Mouse (Mus musculus) CH12.LX (cell line): Measurements from ENCODE around the gene Atp5l. TPM values are rescaled to one million over a fixed set of nuclear protein-coding genes. Genes with fewer than 3 reads are reported as not detected.

Experiments used
- DNase-seq: peaks from one replicate; pipeline ENCODE4 v3.0.0-alpha.2; 2013; ENCODE audit errors: extremely low read depth
- H3K27ac ChIP-seq: 2 replicates; pipeline ENCODE4 v1.5.1; 2012; ENCODE audit warnings: low read depth, mild to moderate bottlenecking, control low read depth, moderate library complexity; ENCODE audit not compliant: insufficient read depth
- H3K27me3 ChIP-seq: replicated peaks from 2 replicates; pipeline ENCODE3; 2012; ENCODE audit warnings: inconsistent platforms
- H3K36me3 ChIP-seq, 2 experiments: replicated peaks in 1 of 2; 2 replicates each; pipeline versions ENCODE3 to v1.6.1; 2012; ENCODE audit warnings: inconsistent platforms in 1 of 2, low read length in 1 of 2, mild to moderate bottlenecking in 1 of 2, mixed read lengths in 1 of 2, moderate library complexity in 1 of 2; ENCODE audit not compliant: control insufficient read depth in 1 of 2, insufficient read depth in 1 of 2
- H3K4me1 ChIP-seq, 2 experiments: 2 replicates each; pipeline ENCODE4 v1.6.1; 2012; ENCODE audit warnings: inconsistent platforms in 1 of 2, moderate library complexity in 1 of 2; ENCODE audit not compliant: insufficient read depth in 2 of 2, control insufficient read depth in 1 of 2
- H3K4me2 ChIP-seq: 2 replicates; pipeline ENCODE4 v1.6.1; 2012; ENCODE audit warnings: low read depth, mild to moderate bottlenecking, control low read depth; ENCODE audit not compliant: poor library complexity, insufficient read depth, severe bottlenecking
- H3K4me3 ChIP-seq, 3 experiments: fragments of 150-350 bp in 1 of 3; sonication (generic) in 1 of 3; replicated peaks in 1 of 3; 2 replicates each; pipeline versions ENCODE3 to v1.5.1; 2011 to 2012; ENCODE audit warnings: low read depth in 2 of 3, low read length in 2 of 3, mild to moderate bottlenecking in 2 of 3, moderate library complexity in 2 of 3, control low read depth in 1 of 3, improper control_type of control experiment in 1 of 3, inconsistent platforms in 1 of 3, mixed read lengths in 1 of 3; ENCODE audit not compliant: poor library complexity in 1 of 3
- H3K79me2 ChIP-seq: replicated peaks from 2 replicates; pipeline ENCODE4 v1.6.1; 2012; ENCODE audit warnings: mild to moderate bottlenecking, moderate library complexity; ENCODE audit not compliant: control insufficient read depth, poor library complexity, insufficient read depth, severe bottlenecking; ENCODE audit errors: extremely low read depth
- H3K9ac ChIP-seq: 2 replicates; pipeline ENCODE4 v1.6.1; 2012; ENCODE audit warnings: low read depth, mild to moderate bottlenecking, control low read depth, moderate library complexity; ENCODE audit not compliant: insufficient read depth
- H3K9me3 ChIP-seq: replicated peaks from 2 replicates; pipeline ENCODE3; 2012; ENCODE audit warnings: low read length, inconsistent platforms, mixed read lengths
- E2F4 ChIP-seq: IDR thresholded peaks from 2 replicates; pipeline ENCODE4 v1.6.1; 2011; ENCODE audit warnings: low read depth, low read length, improper control_type of control experiment; ENCODE audit not compliant: insufficient replicate concordance
- EP300 ChIP-seq: IDR thresholded peaks from 2 replicates; pipeline ENCODE4 v1.6.1; 2011; ENCODE audit warnings: low read length, improper control_type of control experiment
- ETS1 ChIP-seq: conservative IDR thresholded peaks from 2 replicates; pipeline ENCODE4 v1.6.1; 2012; ENCODE audit warnings: low read depth, mild to moderate bottlenecking, inconsistent platforms, low read length, improper control_type of control experiment, moderate library complexity
- GABPA ChIP-seq: IDR thresholded peaks from 2 replicates; pipeline ENCODE4 v1.6.1; 2012; ENCODE audit warnings: low read depth, low read length, improper control_type of control experiment, inconsistent platforms; ENCODE audit not compliant: insufficient replicate concordance
- HCFC1 ChIP-seq: IDR thresholded peaks from 2 replicates; pipeline ENCODE4 v1.6.1; 2012; ENCODE audit warnings: low read depth, mild to moderate bottlenecking, inconsistent platforms, low read length, improper control_type of control experiment
- IRF4 ChIP-seq: IDR thresholded peaks from 2 replicates; pipeline ENCODE4 v1.6.1; 2014; ENCODE audit warnings: low read depth, mild to moderate bottlenecking, inconsistent platforms, low read length, improper control_type of control experiment
- JUN ChIP-seq: IDR thresholded peaks from 2 replicates; pipeline ENCODE4 v1.6.1; 2011; ENCODE audit warnings: low read depth, mild to moderate bottlenecking, low read length, improper control_type of control experiment, moderate library complexity; ENCODE audit not compliant: insufficient read depth
- JUND ChIP-seq: conservative IDR thresholded peaks from 2 replicates; pipeline ENCODE4 v1.6.1; 2011; ENCODE audit warnings: low read depth, low read length, improper control_type of control experiment
- KAT2A ChIP-seq: IDR thresholded peaks from 2 replicates; pipeline ENCODE4 v1.6.1; 2012; ENCODE audit warnings: low read length, improper control_type of control experiment, inconsistent platforms; ENCODE audit not compliant: insufficient replicate concordance
- MAFK ChIP-seq: IDR thresholded peaks from 2 replicates; pipeline ENCODE4 v1.6.1; 2011; ENCODE audit warnings: low read length, improper control_type of control experiment; ENCODE audit not compliant: insufficient replicate concordance
- MAX ChIP-seq: IDR thresholded peaks from 2 replicates; pipeline ENCODE4 v1.6.1; 2011; ENCODE audit warnings: low read length, improper control_type of control experiment
- MAZ ChIP-seq: IDR thresholded peaks from 2 replicates; pipeline ENCODE4 v1.6.1; 2012; ENCODE audit warnings: low read depth, mild to moderate bottlenecking, inconsistent platforms, low read length, improper control_type of control experiment, moderate library complexity
- MEF2A ChIP-seq: IDR thresholded peaks from 2 replicates; pipeline ENCODE4 v1.6.1; 2014; ENCODE audit warnings: low read depth, mild to moderate bottlenecking, inconsistent platforms, low read length, improper control_type of control experiment, borderline replicate concordance
- MYC ChIP-seq: IDR thresholded peaks from 2 replicates; pipeline ENCODE4 v1.6.1; 2011; ENCODE audit warnings: low read depth, mild to moderate bottlenecking, improper control_type of control experiment, low read length
- NELFE ChIP-seq: IDR thresholded peaks from 2 replicates; pipeline ENCODE4 v1.6.1; 2011; ENCODE audit warnings: low read depth, low read length, improper control_type of control experiment
- PAX5 ChIP-seq: IDR thresholded peaks from 2 replicates; pipeline ENCODE4 v1.6.1; 2012; ENCODE audit warnings: low read length, inconsistent platforms, mixed read lengths
- POLR2A ChIP-seq: IDR thresholded peaks from 2 replicates; pipeline ENCODE4 v1.6.1; 2011; ENCODE audit warnings: low read depth, mild to moderate bottlenecking, improper control_type of control experiment, low read length
- POLR2AphosphoS2 ChIP-seq: IDR thresholded peaks from 2 replicates; pipeline ENCODE4 v1.6.1; 2011; ENCODE audit warnings: low read depth, low read length, improper control_type of control experiment
- RAD21 ChIP-seq: IDR thresholded peaks from 2 replicates; pipeline ENCODE4 v1.6.1; 2011; ENCODE audit warnings: low read depth, mild to moderate bottlenecking, low read length, improper control_type of control experiment, moderate library complexity
- RCOR1 ChIP-seq: conservative IDR thresholded peaks from 2 replicates; pipeline ENCODE4 v1.6.1; 2012; ENCODE audit warnings: low read depth, mild to moderate bottlenecking, inconsistent platforms, low read length, improper control_type of control experiment
- SIN3A ChIP-seq: IDR thresholded peaks from 2 replicates; pipeline ENCODE4 v1.6.1; 2012; ENCODE audit warnings: low read length, improper control_type of control experiment, inconsistent platforms
- SMC3 ChIP-seq: IDR thresholded peaks from 2 replicates; pipeline ENCODE4 v1.6.1; 2011; ENCODE audit warnings: low read depth, low read length, improper control_type of control experiment
- TBP ChIP-seq: conservative IDR thresholded peaks from 2 replicates; pipeline ENCODE4 v1.6.1; 2011; ENCODE audit warnings: low read depth, low read length, improper control_type of control experiment
- USF2 ChIP-seq: conservative IDR thresholded peaks from 2 replicates; pipeline ENCODE4 v1.6.1; 2011; ENCODE audit warnings: low read depth, low read length, improper control_type of control experiment
- ZC3H11A ChIP-seq: IDR thresholded peaks from 2 replicates; pipeline ENCODE4 v1.6.1; 2012; ENCODE audit warnings: low read depth, mild to moderate bottlenecking, inconsistent platforms, low read length, improper control_type of control experiment
- ZKSCAN1 ChIP-seq: IDR thresholded peaks from 2 replicates; pipeline ENCODE4 v1.6.1; 2012; ENCODE audit warnings: low read depth, inconsistent platforms, low read length, improper control_type of control experiment, borderline replicate concordance
- ZMIZ1 ChIP-seq: IDR thresholded peaks from 2 replicates; pipeline ENCODE4 v1.6.1; 2012; ENCODE audit warnings: low read depth, mild to moderate bottlenecking, inconsistent platforms, low read length, improper control_type of control experiment
- ZNF384 ChIP-seq: IDR thresholded peaks from 2 replicates; pipeline ENCODE4 v1.6.1; 2012; ENCODE audit warnings: low read depth, low read length, improper control_type of control experiment, inconsistent platforms
- dilution Hi-C: fragments of 300-500 bp; cut with MboI; formaldehyde crosslinking; loops from 2 replicates; pipeline ENCODE4 v1.14.3; 2020; ENCODE audit warnings: low sequenced_read_pairs; ENCODE audit not compliant: extremely low pct_unique_long_range_greater_than_20kb, extremely low pct_ligation_motif_present
- in situ Hi-C: fragments of 300-500 bp; cut with MboI; formaldehyde crosslinking; loops from 3 replicates; pipeline ENCODE4 v1.14.3; 2019; ENCODE audit warnings: low sequenced_read_pairs, low pct_ligation_motif_present, low pct_unique_long_range_greater_than_20kb, mixed read lengths
- polyA plus RNA-seq: library from polyadenylated mRNA; unstranded; fragments of >175 nt; gene quantifications from 2 replicates; pipeline ENCODE4 v1.2.1, GENCODE M21; 2012; ENCODE audit warnings: low read depth; ENCODE audit not compliant: insufficient read length
- total RNA-seq, 2 experiments: library from RNA; depleted of rRNA; stranded (reverse); fragments of 300-350 nt in 1 of 2; fragments of >200 nt in 1 of 2; gene quantifications; 2 replicates each; pipeline ENCODE4 v1.2.3; 2012 to 2014

Gene Atp5l
- total and polyA plus RNA-seq, 3 experiments, result 277 to 720 (median 490) TPM

GRCm38 (mm10) chr9:44965833-44966466, 45.4 kb upstream of the Atp5l start:
- dilution Hi-C loops, result no loop called here

GRCm38 (mm10) chr9:44965126-44965832, 44.7 kb upstream of the Atp5l start, which contains the start of gene Ube4a:
Gene Ube4a, minus strand, starts transcription at chr9:44965600.
- Histone ChIP-seq H3K79me2 (peaks cover 35% of the 10 kb centered on the region), H3K4me2 (peak within 1 kb of the TSS; percentile 88), H3K4me3 (peak within 1 kb of the TSS; percentile 84 to 99 (median 97)), H3K9me3 (no peaks in the 10 kb centered on the region), H3K9ac (peak within 1 kb of the TSS; percentile 87), H3K36me3 (peaks cover 14 to 32% of the 10 kb centered on the region in 2 experiments), H3K27me3 (no peaks in the 10 kb centered on the region), H3K4me1 (peaks cover 2 to 26% of the 10 kb centered on the region in 2 experiments; a peak in 3 of 4 replicates), H3K27ac (peak within 1 kb of the TSS; percentile 47)
- in situ Hi-C loops (no loop called here), dilution Hi-C loops (no loop called here)
- peak; percentile 99 for DNase-seq
- peak; percentile 47; the same call in 1 of the 2 replicates for TF ChIP-seq ETS1
- TF ChIP-seq RAD21, result no peak
- TF ChIP-seq POLR2A, result peak; percentile 93
- peak; percentile 61; the same call in 1 of the 2 replicates for TF ChIP-seq TBP
- TF ChIP-seq JUN, result no peak
- no peak for TF ChIP-seq MYC
- no peak for TF ChIP-seq SMC3
- no peak for TF ChIP-seq ZC3H11A
- peak; percentile 17; the same call in 1 of the 2 replicates for TF ChIP-seq MAZ
- no peak for TF ChIP-seq EP300
- TF ChIP-seq POLR2AphosphoS2, result peak; percentile 80; the same call in 1 of the 2 replicates
- TF ChIP-seq HCFC1, result peak; percentile 98
- peak; percentile 50; the same call in 1 of the 2 replicates for TF ChIP-seq ZMIZ1
- TF ChIP-seq GABPA, result peak; percentile 88; the same call in 1 of the 2 replicates
- TF ChIP-seq KAT2A, result peak; percentile 96; the same call in 1 of the 2 replicates
- TF ChIP-seq ZNF384, result no peak
- TF ChIP-seq NELFE, result peak; percentile 85
- TF ChIP-seq RCOR1, result 0 out of 2 replicates have a peak, but pooled peaks have one; percentile 41
- TF ChIP-seq USF2, result no peak
- TF ChIP-seq SIN3A, result peak; percentile 99
- no peak for TF ChIP-seq ZKSCAN1
- no peak for TF ChIP-seq E2F4
- TF ChIP-seq JUND, result peak; percentile 30; the same call in 1 of the 2 replicates
- peak; percentile 74; the same call in 1 of the 2 replicates for TF ChIP-seq IRF4
- TF ChIP-seq MEF2A, result peak; percentile 63; the same call in 1 of the 2 replicates
- no peak for TF ChIP-seq MAFK
- TF ChIP-seq MAX, result peak; percentile 18; the same call in 1 of the 2 replicates

More at GRCm38 (mm10) chr9:44965833-44966466, 45.4 kb upstream of the Atp5l start:
- TF ChIP-seq RCOR1 (no peak), JUND (no peak), MAFK (0 out of 2 replicates have a peak, but pooled peaks have one; percentile 7), MEF2A (no peak), MYC (no peak), PAX5 (no peak)
- Histone ChIP-seq H3K9me3 (no peaks in the 10 kb centered on the region), H3K27ac (peak overlapping the region; percentile 47), H3K27me3 (peaks cover 3% of the 10 kb centered on the region), H3K4me1 (peaks cover 2 to 26% of the 10 kb centered on the region in 2 experiments; a peak in 3 of 4 replicates), H3K79me2 (peaks cover 35% of the 10 kb centered on the region), H3K36me3 (peaks cover 9 to 25% of the 10 kb centered on the region in 2 experiments), H3K9ac (peak overlapping the region; percentile 46), H3K4me2 (peak overlapping the region; percentile 72), H3K4me3 (peak overlapping the region; percentile 57 to 97 (median 64))
- no peak for DNase-seq
- in situ Hi-C loops, result no loop called here
